Mouse (Mus musculus) embryonic facial prominence, embryonic 14.5 days (tissue): Measurements from ENCODE around the gene Mthfr. TPM values are rescaled to one million over a fixed set of nuclear protein-coding genes. Genes with fewer than 3 reads are reported as not detected.

Experiments
- ATAC-seq: fragments of 200-750 bp; cut with Nextera tagmentation; 2 replicates; pipeline ENCODE4 v1.8.0; 2017; ENCODE audit warnings: low read depth, moderate number of reproducible peaks, moderate TSS enrichment
- DNase-seq: peaks from one replicate; pipeline ENCODE4 v3.0.0-alpha.2; 2015; ENCODE audit warnings: low spot score
- H3K27ac ChIP-seq: fragments of 300-500 bp; sonication (generic); replicated peaks from 2 replicates; pipeline ENCODE4 v1.5.1; 2014; ENCODE audit warnings: low read depth, mild to moderate bottlenecking, low read length, moderate library complexity
- H3K27me3 ChIP-seq: fragments of 300-500 bp; sonication (generic); replicated peaks from 2 replicates; pipeline ENCODE4 v1.6.1; 2014; ENCODE audit warnings: low read length; ENCODE audit not compliant: control insufficient read depth, insufficient read depth
- H3K36me3 ChIP-seq: fragments of 300-500 bp; sonication (generic); 2 replicates; pipeline ENCODE4 v1.6.1; 2014; ENCODE audit warnings: low read length, mixed read lengths; ENCODE audit not compliant: control insufficient read depth, insufficient read depth
- H3K4me1 ChIP-seq: fragments of 300-500 bp; sonication (generic); 2 replicates; pipeline ENCODE4 v1.6.1; 2014; ENCODE audit warnings: antibody characterized with exemption, low read length; ENCODE audit not compliant: control insufficient read depth, insufficient read depth
- H3K4me2 ChIP-seq: fragments of 300-500 bp; sonication (generic); 2 replicates; pipeline ENCODE4 v1.6.1; 2014; ENCODE audit warnings: low read depth, mild to moderate bottlenecking, low read length, moderate library complexity, mixed read lengths
- H3K4me3 ChIP-seq: fragments of 300-500 bp; sonication (generic); 2 replicates; pipeline ENCODE4 v1.5.1; 2014; ENCODE audit warnings: low read depth, mild to moderate bottlenecking, low read length
- H3K9ac ChIP-seq: fragments of 300-500 bp; sonication (generic); 2 replicates; pipeline ENCODE4 v1.6.1; 2014; ENCODE audit warnings: low read depth, mild to moderate bottlenecking, low read length, moderate library complexity, mixed read lengths
- H3K9me3 ChIP-seq: fragments of 300-500 bp; sonication (generic); 2 replicates; pipeline ENCODE4 v1.6.1; 2016; ENCODE audit warnings: low read length; ENCODE audit not compliant: control insufficient read depth
- WGBS: fragments of 180-500 bp; shearing (Covaris S2); extraction: QIAGEN DNeasy Blood & Tissue Kit; methylation state at CpG from one replicate; pipeline ENCODE4 v1.1.7; 2014; 5-methylcytosine and 5-hydroxymethylcytosine counted together
- polyA plus RNA-seq: library from polyadenylated mRNA; unstranded; fragments of >200 nt; fragmentation: Nextera tagmentation; extraction: Ambion mirVana; gene quantifications from 2 replicates; pipeline ENCODE4 v1.2.1, GENCODE M21; 2014

Gene Mthfr
- polyA plus RNA-seq, 1 experiment from 2014 or later, result 20.3 TPM

GRCm38 (mm10) chr4:148079944-148080596 is 41.2 kb downstream of the Mthfr start:
- Histone ChIP-seq H3K36me3 (peaks cover 5% of the 10 kb centered on the region; the same call in 1 of the 2 replicates), H3K27ac (no peak overlapping the region), H3K27me3 (no peaks in the 10 kb centered on the region), H3K4me1 (peaks cover 9% of the 10 kb centered on the region; the same call in 1 of the 2 replicates), H3K4me3 (no peak overlapping the region), H3K9ac (no peak overlapping the region), H3K4me2 (no peak overlapping the region), H3K9me3 (no peaks in the 10 kb centered on the region)
- DNase-seq, result no peak
- WGBS, result 87% methylated on average over 8 of the region's 8 CpGs
- no peak for ATAC-seq

GRCm38 (mm10) chr4:148080597-148080973 is 41.7 kb downstream of the Mthfr start:
- Histone ChIP-seq H3K9me3 (no peaks in the 10 kb centered on the region), H3K27me3 (no peaks in the 10 kb centered on the region), H3K4me1 (peaks cover 13% of the 10 kb centered on the region; the same call in 1 of the 2 replicates), H3K27ac (no peak overlapping the region), H3K36me3 (peaks cover 5% of the 10 kb centered on the region; the same call in 1 of the 2 replicates), H3K9ac (no peak overlapping the region), H3K4me3 (no peak overlapping the region), H3K4me2 (no peak overlapping the region)
- DNase-seq (no peak), ATAC-seq (no peak)
- WGBS, result 82% methylated on average over 1 of the region's 1 CpGs

DNA sequence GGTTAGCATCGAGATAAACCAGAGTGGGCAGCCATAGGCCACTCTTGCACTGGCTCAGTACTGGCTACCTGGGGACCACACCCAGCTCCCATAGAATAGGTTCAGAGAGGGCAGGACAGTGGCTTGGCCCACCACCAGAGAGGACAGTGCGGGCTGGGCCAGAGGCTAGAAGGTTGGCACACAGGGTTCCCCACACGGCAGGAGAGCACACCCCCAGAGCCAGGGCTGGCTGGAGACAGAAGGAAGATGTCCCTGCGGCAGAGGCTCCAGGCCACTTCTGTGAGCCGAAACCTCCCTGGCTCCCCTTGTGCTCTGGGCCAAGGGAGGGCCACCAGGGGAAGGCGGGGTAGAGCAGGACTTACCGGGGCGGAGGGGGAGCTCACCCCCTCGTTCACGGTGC is 42.3 kb downstream of the Mthfr start:
- peaks cover 13% of the 10 kb centered on the region; the same call in 1 of the 2 replicates for H3K4me1 ChIP-seq
- H3K4me2 ChIP-seq, result no peak overlapping the region
- no peak overlapping the region for H3K4me3 ChIP-seq
- ATAC-seq (no peak), DNase-seq (no peak)
- peaks cover 5% of the 10 kb centered on the region; the same call in 1 of the 2 replicates for H3K36me3 ChIP-seq
- no peak overlapping the region for H3K9ac ChIP-seq
- no peak overlapping the region for H3K27ac ChIP-seq
- H3K27me3 ChIP-seq, result no peaks in the 10 kb centered on the region
- H3K9me3 ChIP-seq, result no peaks in the 10 kb centered on the region
- 92% methylated on average over 9 of the region's 10 CpGs for WGBS

- Histone ChIP-seq H3K4me1 (peaks cover 13% of the 10 kb centered on the region; the same call in 1 of the 2 replicates), H3K4me2 (no peak overlapping the region), H3K27ac (no peak overlapping the region), H3K9me3 (no peaks in the 10 kb centered on the region), H3K9ac (no peak overlapping the region), H3K27me3 (no peaks in the 10 kb centered on the region), H3K36me3 (peaks cover 5% of the 10 kb centered on the region; the same call in 1 of the 2 replicates), H3K4me3 (no peak overlapping the region)
- DNase-seq (peak; percentile 47), ATAC-seq (no peak)
- 52% methylated on average over 12 of the region's 12 CpGs for whole genome bisulfite sequencing
These were observed 43.6 kb downstream of the Mthfr start for GRCm38 (mm10) chr4:148082257-148083044.

DNA sequence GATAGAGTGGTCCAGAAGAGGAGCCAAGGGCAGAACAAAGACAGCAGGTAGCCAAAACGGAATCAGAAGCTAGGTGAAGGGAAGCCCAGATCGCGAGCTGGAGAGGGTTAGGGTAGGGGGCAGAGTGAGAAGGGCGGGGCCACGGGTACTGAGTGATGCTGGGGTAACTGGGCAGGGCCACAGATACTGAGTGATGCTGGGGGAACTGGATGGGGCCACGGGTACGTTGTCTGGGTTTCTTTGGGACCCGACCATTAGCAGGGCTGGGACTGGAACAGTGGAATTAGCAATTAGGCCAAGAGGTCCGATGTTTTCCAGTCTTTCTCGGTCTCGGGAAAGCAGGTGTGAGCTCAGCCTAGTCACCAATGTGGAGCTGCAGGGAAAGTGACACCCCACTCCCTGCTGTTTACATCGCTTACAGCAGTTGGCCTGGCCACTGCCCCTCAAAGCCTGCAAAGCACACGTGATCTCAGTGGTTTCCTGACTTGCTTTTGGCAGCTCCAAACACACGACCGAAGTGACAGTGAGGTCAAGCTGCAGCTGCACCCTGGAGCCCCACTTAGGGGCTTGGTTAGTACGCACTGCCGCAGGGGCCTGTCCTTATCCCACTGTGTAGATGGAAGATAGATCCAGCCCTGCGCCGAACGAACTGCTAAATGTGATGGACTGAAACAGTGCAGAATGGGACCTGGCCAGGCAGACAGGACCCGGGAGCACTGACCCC is 44.5 kb downstream of the Mthfr start:
- Histone ChIP-seq H3K27me3 (no peaks in the 10 kb centered on the region), H3K4me1 (peaks cover 13% of the 10 kb centered on the region; the same call in 1 of the 2 replicates), H3K4me2 (no peak overlapping the region), H3K36me3 (peaks cover 5% of the 10 kb centered on the region; the same call in 1 of the 2 replicates), H3K9ac (0 out of 2 replicates have a peak overlapping the region, but pooled peaks have one; percentile 9), H3K9me3 (no peaks in the 10 kb centered on the region), H3K4me3 (no peak overlapping the region), H3K27ac (no peak overlapping the region)
- DNase-seq (peak; percentile 63), ATAC-seq (no peak)
- 53% methylated on average over 20 of the region's 21 CpGs for WGBS

DNA sequence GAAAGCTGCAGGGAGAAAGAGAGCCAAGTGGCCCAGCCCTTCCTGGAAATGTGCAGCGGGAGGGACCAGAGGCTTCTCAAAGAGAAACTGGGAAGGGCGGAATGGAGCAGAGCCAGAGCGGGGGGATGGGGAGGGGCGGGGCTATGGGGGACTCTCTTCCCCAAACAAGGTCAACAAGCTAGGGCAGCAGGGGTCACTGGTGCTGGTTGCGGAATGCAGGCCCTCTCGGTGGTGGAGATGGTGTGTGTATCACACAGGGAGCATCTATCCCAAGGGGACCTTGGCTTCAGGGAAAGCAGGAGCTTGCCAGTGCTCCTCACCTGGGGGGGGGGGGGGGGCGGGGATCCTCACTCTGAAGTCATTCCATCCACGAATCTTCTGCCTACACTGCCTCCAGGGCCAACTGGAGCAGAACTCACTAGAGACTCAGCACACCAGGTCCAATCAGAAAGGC is 45.4 kb downstream of the Mthfr start:
- Histone ChIP-seq H3K4me1 (peaks cover 13% of the 10 kb centered on the region; the same call in 1 of the 2 replicates), H3K9me3 (no peaks in the 10 kb centered on the region), H3K27ac (no peak overlapping the region), H3K9ac (no peak overlapping the region), H3K4me2 (no peak overlapping the region), H3K27me3 (no peaks in the 10 kb centered on the region), H3K4me3 (no peak overlapping the region), H3K36me3 (peaks cover 5% of the 10 kb centered on the region; the same call in 1 of the 2 replicates)
- DNase-seq, result peak; percentile 43
- no peak for ATAC-seq
- WGBS, result 21% methylated on average over 5 of the region's 8 CpGs

DNA sequence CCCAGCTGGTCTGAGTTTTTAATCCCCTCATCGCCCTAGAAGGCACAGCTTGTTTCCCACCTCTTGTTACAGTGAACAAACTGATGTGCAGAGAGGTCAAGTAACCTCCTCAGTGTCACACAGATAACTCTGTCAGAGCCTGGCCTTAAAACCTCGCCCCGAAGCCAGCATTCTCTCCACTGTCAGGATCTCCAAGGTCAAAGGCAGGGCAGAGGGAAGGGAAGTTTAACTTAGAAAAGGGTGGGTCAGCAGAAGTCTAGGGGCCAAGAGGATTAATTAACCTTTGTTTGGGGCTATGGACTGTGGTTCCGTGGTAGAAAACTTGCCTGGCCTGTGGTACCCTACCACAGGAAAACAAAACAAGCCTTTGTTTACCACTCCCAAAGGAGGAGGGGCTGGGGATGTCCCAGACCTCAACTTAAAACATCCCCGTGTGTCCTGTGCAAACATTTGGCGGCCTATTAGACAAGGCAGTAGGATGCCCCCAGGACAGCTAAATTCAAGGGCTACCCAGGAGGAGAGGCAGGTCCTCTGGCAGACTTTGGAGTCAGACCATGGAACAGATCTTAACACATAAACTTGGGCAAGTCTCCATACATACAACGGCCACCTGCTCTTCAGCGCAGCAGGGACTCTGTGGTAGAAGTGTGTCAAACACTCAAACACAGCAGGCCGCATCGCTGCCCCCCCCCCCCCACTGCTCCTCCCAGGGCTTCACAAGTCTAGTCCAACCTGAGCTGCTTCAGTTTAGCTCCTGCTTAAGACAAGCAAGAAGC is 46.4 kb downstream of the Mthfr start:
- peaks cover 13% of the 10 kb centered on the region; the same call in 1 of the 2 replicates for H3K4me1 ChIP-seq
- ATAC-seq, result no peak
- no peak for DNase-seq
- H3K4me3 ChIP-seq, result no peak overlapping the region
- H3K9me3 ChIP-seq, result no peaks in the 10 kb centered on the region
- no peak overlapping the region for H3K9ac ChIP-seq
- H3K27ac ChIP-seq, result no peak overlapping the region
- H3K4me2 ChIP-seq, result no peak overlapping the region
- H3K27me3 ChIP-seq, result no peaks in the 10 kb centered on the region
- 29% methylated on average over 10 of the region's 10 CpGs for WGBS
- H3K36me3 ChIP-seq, result peaks cover 5% of the 10 kb centered on the region; the same call in 1 of the 2 replicates

DNA sequence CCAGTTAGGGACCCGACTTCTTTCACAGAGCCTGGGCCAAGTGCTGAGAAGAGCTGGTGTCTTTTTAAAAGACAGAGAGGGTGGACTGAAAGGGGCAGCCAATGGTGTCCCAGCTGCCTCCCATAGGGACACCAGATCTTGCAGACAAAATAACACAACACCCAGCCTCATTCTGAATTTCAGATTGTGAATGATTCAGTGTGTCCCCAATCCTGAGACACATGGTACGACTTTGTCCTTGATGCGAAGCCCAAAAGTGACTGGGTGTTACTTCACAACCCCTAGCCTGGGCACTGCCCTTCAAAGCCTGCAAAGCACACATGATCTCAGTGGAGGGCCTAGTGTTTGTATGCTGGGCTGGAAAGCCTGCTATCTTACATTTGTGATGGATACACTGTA is 47.0 kb downstream of the Mthfr start:
- Histone ChIP-seq H3K4me1 (peaks cover 13% of the 10 kb centered on the region; the same call in 1 of the 2 replicates), H3K27ac (no peak overlapping the region), H3K27me3 (no peaks in the 10 kb centered on the region), H3K9me3 (no peaks in the 10 kb centered on the region), H3K4me2 (no peak overlapping the region), H3K4me3 (no peak overlapping the region), H3K36me3 (peaks cover 5% of the 10 kb centered on the region; the same call in 1 of the 2 replicates), H3K9ac (no peak overlapping the region)
- WGBS, result 74% methylated on average over 3 of the region's 3 CpGs
- no peak for ATAC-seq
- no peak for DNase-seq
